ENCODE assay signal across 28 mouse cellular contexts in the genomic region with DNA sequence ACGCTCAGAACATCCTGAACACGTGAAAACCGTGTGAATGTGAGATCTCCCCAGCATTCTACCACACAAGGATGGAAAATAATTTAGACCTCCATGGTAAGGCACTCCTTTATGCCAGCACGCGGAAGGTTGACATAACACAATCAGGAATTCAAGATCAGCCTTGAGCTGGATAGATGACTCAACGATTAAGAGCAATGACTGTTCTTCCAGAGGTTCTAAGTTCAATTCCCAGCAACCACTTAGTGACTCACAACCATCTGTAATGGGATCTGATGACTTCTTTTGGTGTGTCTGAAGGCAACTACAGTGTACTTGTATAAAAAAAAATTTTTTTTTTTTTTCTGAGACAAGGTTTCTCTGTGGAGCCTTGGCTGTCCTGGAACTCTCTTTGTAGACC. TPM values are rescaled to one million over a fixed set of nuclear protein-coding genes. Genes with fewer than 3 reads are reported as not detected.
DNase-seq lines count a peak whose midpoint lies in the region; ATAC-seq and TF ChIP-seq lines count a peak whose summit lies in the region.
"Had no signal": no experiment of that assay in that cellular context is flagged by ENCODE, and none has a peak within 500 bp of the region (broad histone marks: within the 10 kb centered on the region; RNA-seq: fewer than 3 reads in every experiment).

No protein-coding gene starts in this region.

- no peaks in the 10 kb centered on the region for H3K9me3 ChIP-seq in heart, embryonic 13.5 days
- H3K9me3 ChIP-seq in liver, postnatal 0 days (ENCODE audit: low read length) = no peaks in the 10 kb centered on the region
- no peaks in the 10 kb centered on the region for H3K9me3 ChIP-seq in liver, embryonic 11.5 days (ENCODE audit: control insufficient read depth, low read length)
- H3K9me3 ChIP-seq: embryonic facial prominence, embryonic 13.5 days; liver, embryonic 12.5 days; lung, embryonic 15.5 days; neural tube, embryonic 12.5 days had no signal

- H3K4me1 ChIP-seq in heart, embryonic 13.5 days = peaks cover 11% of the 10 kb centered on the region
- H3K4me1 ChIP-seq in liver, postnatal 0 days (ENCODE audit: insufficient read depth) = peaks cover 5% of the 10 kb centered on the region; the same call in 1 of the 2 replicates
- H3K4me1 ChIP-seq in liver, embryonic 11.5 days (replicated peaks; ENCODE audit: control insufficient read depth, insufficient read depth, low read length) = no peaks in the 10 kb centered on the region
- H3K4me1 ChIP-seq: liver, embryonic 12.5 days had no signal

- no peak overlapping the region for H3K27ac ChIP-seq in heart, embryonic 13.5 days (replicated peaks)
- no peak overlapping the region for H3K27ac ChIP-seq in liver, postnatal 0 days (ENCODE audit: low read depth)
- H3K27ac ChIP-seq in liver, embryonic 11.5 days (ENCODE audit: low read depth, low read length) = no peak overlapping the region
- H3K27ac ChIP-seq: embryonic facial prominence, embryonic 13.5 days; hindbrain, embryonic 14.5 days; kidney, postnatal 0 days; layer of hippocampus, adult 2 months; liver, embryonic 12.5 days; lung, embryonic 15.5 days; macrophage; neural tube, embryonic 12.5 days had no signal

- no peak overlapping the region for H3K9ac ChIP-seq in heart, embryonic 13.5 days
- no peak overlapping the region for H3K9ac ChIP-seq in liver, postnatal 0 days (replicated peaks)
- no peak overlapping the region for H3K9ac ChIP-seq in liver, embryonic 11.5 days (ENCODE audit: low read depth, low read length)
- H3K9ac ChIP-seq: embryonic facial prominence, embryonic 13.5 days; hindbrain, embryonic 14.5 days; liver, embryonic 12.5 days; lung, embryonic 15.5 days; neural tube, embryonic 12.5 days had no signal

- no peak for TF ChIP-seq EP300 in liver, postnatal 0 days (IDR thresholded peaks at IDR 0.05; ENCODE audit: low read depth)

- ATAC-seq in heart, embryonic 13.5 days (ENCODE audit: extremely low read depth, insufficient number of reproducible peaks, low FRiP score, low TSS enrichment) = no peak
- ATAC-seq in liver, postnatal 0 days = no peak
- no peak for ATAC-seq in liver, embryonic 11.5 days (replicated peaks; ENCODE audit: low FRiP score)
- ATAC-seq in megakaryocyte-erythroid progenitor cell, adult 5-6 weeks (replicated peaks; ENCODE audit: low FRiP score, low TSS enrichment, poor library complexity, severe bottlenecking) = no peak
- ATAC-seq: forebrain, embryonic 16.5 days had no signal

- H3K27me3 ChIP-seq in heart, embryonic 13.5 days (replicated peaks) = peaks cover 15% of the 10 kb centered on the region
- no peaks in the 10 kb centered on the region for H3K27me3 ChIP-seq in liver, postnatal 0 days (ENCODE audit: insufficient read depth, low read length)
- H3K27me3 ChIP-seq in liver, embryonic 11.5 days (replicated peaks; ENCODE audit: control insufficient read depth, insufficient read depth, low read length) = peaks cover 11% of the 10 kb centered on the region
- H3K27me3 ChIP-seq: neural tube, embryonic 12.5 days had no signal

- H3K36me3 ChIP-seq in heart, embryonic 13.5 days = no peaks in the 10 kb centered on the region
- H3K36me3 ChIP-seq in liver, postnatal 0 days (replicated peaks; ENCODE audit: insufficient read depth, low read length) = no peaks in the 10 kb centered on the region
- no peaks in the 10 kb centered on the region for H3K36me3 ChIP-seq in liver, embryonic 11.5 days (ENCODE audit: control insufficient read depth, insufficient read depth, low read length)
- H3K36me3 ChIP-seq: embryonic facial prominence, embryonic 13.5 days; liver, embryonic 12.5 days; lung, embryonic 15.5 days; neural tube, embryonic 12.5 days had no signal

- 50% methylated on average over 6 of the region's 6 CpGs for WGBS in heart, embryonic 13.5 days
- 56% methylated on average over 6 of the region's 6 CpGs for WGBS in liver, postnatal 0 days (ENCODE audit: insufficient replicate concordance)
- 59% methylated on average over 6 of the region's 6 CpGs for WGBS in liver, embryonic 11.5 days

- H3K4me2 ChIP-seq in heart, embryonic 13.5 days = peak overlapping the region; percentile 70
- H3K4me2 ChIP-seq in liver, postnatal 0 days (ENCODE audit: low read depth, low read length) = peak overlapping the region; percentile 61
- H3K4me2 ChIP-seq in liver, embryonic 11.5 days = no peak overlapping the region

- DNase-seq in heart, postnatal 36 days = no peak
- no peak for DNase-seq in liver, postnatal 0 days
- DNase-seq in liver, embryonic 11.5 days (ENCODE audit: low spot score) = no peak
- DNase-seq in ZHBTc4 (ENCODE audit: low read depth, low spot score) = peak; percentile 32
- DNase-seq in left cerebral cortex, postnatal 14 days (ENCODE audit: low spot score in 2 of 2) = no peak
- DNase-seq: adrenal gland, postnatal 25 days; B cell, adult 2 months; cerebellum, adult 11-12 months; cerebellum, postnatal 14 days; gastrocnemius, postnatal 25 days; kidney, adult 11 months; layer of hippocampus, postnatal 36 days; left cerebral cortex, postnatal 4 days; right cerebral cortex, postnatal 4 days; thymus, adult 2 months had no signal

- TF ChIP-seq CTCF in liver, postnatal 0 days (IDR thresholded peaks at IDR 0.05; ENCODE audit: low read depth) = no peak

- intact Hi-C loops in heart, postnatal 36 days (cut with DNase I) = no loop called here
- intact Hi-C loops in left cerebral cortex, postnatal 14 days (cut with DNase I) = no loop called here

- H3K4me3 ChIP-seq in heart, embryonic 13.5 days = peak overlapping the region; percentile 42
- no peak overlapping the region for H3K4me3 ChIP-seq in liver, postnatal 0 days (ENCODE audit: low read depth, low read length)
- H3K4me3 ChIP-seq in liver, embryonic 11.5 days (ENCODE audit: low read depth, low read length) = no peak overlapping the region
- H3K4me3 ChIP-seq: embryonic facial prominence, embryonic 13.5 days; layer of hippocampus, adult 2 months; liver, embryonic 12.5 days; neural tube, embryonic 12.5 days had no signal

RNA-seq across cellular contexts. Expression of gene Nlrp12, which starts 15.8 kb away (rescaled TPM):
- polyA plus RNA-seq in heart, embryonic 13.5 days (2015; fragmentation: Nextera tagmentation; extraction: Ambion mirVana) = not detected in 2 replicates
- total RNA-seq in heart, postnatal 36 days (2021) = not detected
- polyA plus RNA-seq in liver, postnatal 0 days (2015; fragmentation: Nextera tagmentation; extraction: Ambion mirVana) = 4.2 and 5.1 TPM in 2 replicates
- polyA plus RNA-seq in liver, embryonic 11.5 days (2014; fragmentation: Nextera tagmentation; extraction: Ambion mirVana) = 0.06 and 0.07 TPM in 2 replicates
- not detected in 2 replicates for total RNA-seq in megakaryocyte-erythroid progenitor cell, adult 5-6 weeks (2014; fragmentation: Nextera tagmentation)
- not detected in 2 replicates for total RNA-seq in megakaryocyte-erythroid progenitor cell, adult 5-6 weeks (2017)
- total RNA-seq in left cerebral cortex, postnatal 14 days (2021) = under 1 TPM; 0.08 to 0.13 TPM
- total RNA-seq: adrenal gland, postnatal 25 days; gastrocnemius, postnatal 25 days; layer of hippocampus, adult 2 months had no signal
- polyA plus RNA-seq: embryonic facial prominence, embryonic 13.5 days; forebrain, embryonic 16.5 days; kidney, postnatal 0 days; liver, embryonic 12.5 days; midbrain, embryonic 11.5 days; neural tube, embryonic 12.5 days; urinary bladder, adult 2 months had no signal

RNA-seq across cellular contexts. Expression of gene Myadm, which starts 23.6 kb away (rescaled TPM):
- polyA plus RNA-seq in heart, embryonic 13.5 days (2015; fragmentation: Nextera tagmentation; extraction: Ambion mirVana) = 159 and 162 TPM in 2 replicates
- total RNA-seq in heart, postnatal 36 days (2021) = 100 to 1,000 TPM; 160 to 162 TPM
- polyA plus RNA-seq in liver, postnatal 0 days (2015; fragmentation: Nextera tagmentation; extraction: Ambion mirVana) = 38.6 and 40.7 TPM in 2 replicates
- 31.3 and 32.7 TPM in 2 replicates for polyA plus RNA-seq in liver, embryonic 11.5 days (2014; fragmentation: Nextera tagmentation; extraction: Ambion mirVana)
- total RNA-seq in megakaryocyte-erythroid progenitor cell, adult 5-6 weeks (2014; fragmentation: Nextera tagmentation) = 1.2 TPM in 1 of 2 replicates, not detected in the other
- total RNA-seq in megakaryocyte-erythroid progenitor cell, adult 5-6 weeks (2017) = 0.61 and 2.4 TPM in 2 replicates
- 100 to 1,000 TPM in 1 of 2 experiments, 10 to 100 TPM in 1; 97.5 to 101 TPM for total RNA-seq in left cerebral cortex, postnatal 14 days (2021)

RNA-seq across cellular contexts. Expression of gene Prkcg, which starts 23.7 kb away (rescaled TPM):
- polyA plus RNA-seq in heart, embryonic 13.5 days (2015; fragmentation: Nextera tagmentation; extraction: Ambion mirVana) = 0.04 and 0.13 TPM in 2 replicates
- total RNA-seq in heart, postnatal 36 days (2021) = 1 to 10 TPM; 1.8 to 2.5 TPM
- polyA plus RNA-seq in liver, postnatal 0 days (2015; fragmentation: Nextera tagmentation; extraction: Ambion mirVana) = 0.04 and 0.09 TPM in 2 replicates
- polyA plus RNA-seq in liver, embryonic 11.5 days (2014; fragmentation: Nextera tagmentation; extraction: Ambion mirVana) = not detected in 2 replicates
- not detected in 2 replicates for total RNA-seq in megakaryocyte-erythroid progenitor cell, adult 5-6 weeks (2014; fragmentation: Nextera tagmentation)
- total RNA-seq in megakaryocyte-erythroid progenitor cell, adult 5-6 weeks (2017) = not detected in 2 replicates
- 100 to 1,000 TPM; 352 to 363 TPM for total RNA-seq in left cerebral cortex, postnatal 14 days (2021)

Comparison
In these comparisons a context has a peak if more than half of its experiments do, and no peak if none do; other contexts are left out.
1. RNA of gene Myadm, which starts 23.6 kb away (total RNA-seq): 160 to 162 TPM in heart, postnatal 36 days and 97.5 to 101 TPM in left cerebral cortex, postnatal 14 days; 0.61 to 2.4 TPM in megakaryocyte-erythroid progenitor cell, adult 5-6 weeks; every median in the first group is over 10 times any median in the second.
2. RNA of gene Prkcg, which starts 23.7 kb away (total RNA-seq): 352 to 363 TPM in left cerebral cortex, postnatal 14 days; 1.8 to 2.5 TPM in heart, postnatal 36 days and not detected in megakaryocyte-erythroid progenitor cell, adult 5-6 weeks; every median in the first group is over 100 times any median in the second.